Mouse (Mus musculus) liver, embryonic 14.5 days (tissue): ENCODE results near the gene Ntn3. TPM values are rescaled to one million over a fixed set of nuclear protein-coding genes. Genes with fewer than 3 reads are reported as not detected.
A peak's percentile ranks its signal among the peaks of the same experiment; 100 is the strongest.

Experiments used
- ATAC-seq: fragments of 200-750 bp; cut with Nextera tagmentation; 2 replicates; pipeline ENCODE4 v1.8.0; 2017; ENCODE audit warnings: moderate number of reproducible peaks, mild to moderate bottlenecking, moderate library complexity; ENCODE audit not compliant: insufficient read depth
- DNase-seq, 3 experiments: peaks; one replicate each; pipeline ENCODE4 v3.0.0-alpha.2; 2012 to 2013; ENCODE audit warnings: low read depth in 3 of 3, low spot score in 3 of 3
- H3K27ac ChIP-seq: fragments of 300-500 bp; sonication (generic); 2 replicates; pipeline ENCODE4 v1.5.1; 2014; ENCODE audit warnings: moderate library complexity, mild to moderate bottlenecking, control low read depth, inconsistent platforms
- H3K27me3 ChIP-seq: fragments of 300-500 bp; sonication (generic); 2 replicates; pipeline ENCODE4 v1.6.1; 2014; ENCODE audit warnings: mild to moderate bottlenecking, low read length, moderate library complexity; ENCODE audit not compliant: control insufficient read depth, insufficient read depth
- H3K36me3 ChIP-seq: fragments of 300-500 bp; sonication (generic); replicated peaks from 2 replicates; pipeline ENCODE4 v1.6.1; 2014; ENCODE audit warnings: low read depth; ENCODE audit not compliant: control insufficient read depth, insufficient read depth
- H3K4me1 ChIP-seq, 2 experiments: fragments of 200-500 bp in 1 of 2; fragments of 300-500 bp in 1 of 2; sonication (generic) in 1 of 2; replicated peaks; 2 replicates each; pipeline ENCODE4 v1.6.1; 2012 to 2014; ENCODE audit warnings: antibody characterized with exemption in 1 of 2, inconsistent platforms in 1 of 2, low read length in 1 of 2; ENCODE audit not compliant: control insufficient read depth in 2 of 2, insufficient read depth in 2 of 2
- H3K4me2 ChIP-seq: fragments of 300-500 bp; sonication (generic); 2 replicates; pipeline ENCODE4 v1.6.1; 2014; ENCODE audit warnings: low read depth, mild to moderate bottlenecking, control low read depth, moderate library complexity
- H3K4me3 ChIP-seq, 2 experiments: fragments of 200-500 bp in 1 of 2; fragments of 300-500 bp in 1 of 2; sonication (generic) in 1 of 2; 2 replicates each; pipeline ENCODE4 v1.5.1; 2012 to 2014; ENCODE audit warnings: low read depth in 2 of 2, low read length in 2 of 2, mild to moderate bottlenecking in 2 of 2, control low read depth in 1 of 2, inconsistent platforms in 1 of 2, moderate library complexity in 1 of 2; ENCODE audit not compliant: insufficient read depth in 1 of 2
- H3K9ac ChIP-seq: fragments of 300-500 bp; sonication (generic); replicated peaks from 2 replicates; pipeline ENCODE4 v1.6.1; 2014; ENCODE audit warnings: mild to moderate bottlenecking, control low read depth, moderate library complexity
- H3K9me3 ChIP-seq: fragments of 300-500 bp; sonication (generic); 2 replicates; pipeline ENCODE4 v1.6.1; 2016; ENCODE audit warnings: low read length, mixed read lengths; ENCODE audit not compliant: control insufficient read depth
- CTCF ChIP-seq: IDR thresholded peaks from 2 replicates; pipeline ENCODE4 v1.5.1; 2016; ENCODE audit warnings: antibody characterized with exemption, low read depth, control low read depth
- EP300 ChIP-seq: IDR thresholded peaks from 2 replicates; pipeline ENCODE4 v1.6.1; 2016; ENCODE audit warnings: antibody characterized with exemption, low read depth
- WGBS: fragments of 180-500 bp; shearing (Covaris S2); extraction: QIAGEN DNeasy Blood & Tissue Kit; methylation state at CpG from one replicate; pipeline ENCODE4 v1.1.7; 2014; ENCODE audit not compliant: insufficient replicate concordance; 5-methylcytosine and 5-hydroxymethylcytosine counted together
- polyA plus RNA-seq, 2 experiments: library from polyadenylated mRNA; depleted of rRNA in 1 of 2; stranded (reverse) in 1 of 2; unstranded in 1 of 2; fragments of >200 nt; fragmentation: Nextera tagmentation in 1 of 2; extraction: Ambion mirVana in 1 of 2; gene quantifications; 2 replicates each; pipeline versions ENCODE4 v1.2.1 to v1.2.3; 2012 to 2014

Ntn3 gene
- polyA plus RNA-seq, 2 experiments = 0.59 to 0.69 TPM

DNA sequence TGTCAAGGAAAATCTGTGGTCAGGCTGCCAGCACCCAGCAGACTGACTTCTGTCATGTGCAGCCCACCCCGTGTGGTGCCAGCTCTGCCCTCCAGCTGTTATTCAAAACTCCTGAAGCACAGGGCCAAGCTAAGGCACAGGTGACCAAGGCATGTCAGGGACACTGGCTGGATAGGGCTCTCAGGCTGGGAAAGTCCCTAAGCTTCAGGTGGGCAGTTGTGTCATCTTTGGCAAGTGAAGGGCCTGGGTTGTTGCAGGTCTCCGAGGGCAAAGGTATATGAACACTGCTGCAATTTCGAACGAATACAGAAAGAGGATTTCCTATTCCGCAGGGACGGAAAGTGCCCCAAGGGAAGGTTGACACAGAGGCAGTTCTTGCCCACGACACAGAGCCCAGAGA is 4.5 kb downstream of the Ntn3 start:
- ATAC-seq (no peak), DNase-seq (no peak)
- Histone ChIP-seq H3K4me3 (peak overlapping the region; percentile 67 to 70), H3K9me3 (no peaks in the 10 kb centered on the region), H3K36me3 (no peaks in the 10 kb centered on the region; the same call in 1 of the 2 replicates), H3K4me2 (peak overlapping the region; percentile 97), H3K9ac (peak overlapping the region; percentile 83), H3K4me1 (peaks cover 81 to 82% of the 10 kb centered on the region in 2 experiments), H3K27me3 (no peaks in the 10 kb centered on the region), H3K27ac (peak overlapping the region; percentile 92)
- TF ChIP-seq EP300 (no peak), CTCF (no peak)
- WGBS = 4% methylated on average over 7 of the region's 7 CpGs

DNA sequence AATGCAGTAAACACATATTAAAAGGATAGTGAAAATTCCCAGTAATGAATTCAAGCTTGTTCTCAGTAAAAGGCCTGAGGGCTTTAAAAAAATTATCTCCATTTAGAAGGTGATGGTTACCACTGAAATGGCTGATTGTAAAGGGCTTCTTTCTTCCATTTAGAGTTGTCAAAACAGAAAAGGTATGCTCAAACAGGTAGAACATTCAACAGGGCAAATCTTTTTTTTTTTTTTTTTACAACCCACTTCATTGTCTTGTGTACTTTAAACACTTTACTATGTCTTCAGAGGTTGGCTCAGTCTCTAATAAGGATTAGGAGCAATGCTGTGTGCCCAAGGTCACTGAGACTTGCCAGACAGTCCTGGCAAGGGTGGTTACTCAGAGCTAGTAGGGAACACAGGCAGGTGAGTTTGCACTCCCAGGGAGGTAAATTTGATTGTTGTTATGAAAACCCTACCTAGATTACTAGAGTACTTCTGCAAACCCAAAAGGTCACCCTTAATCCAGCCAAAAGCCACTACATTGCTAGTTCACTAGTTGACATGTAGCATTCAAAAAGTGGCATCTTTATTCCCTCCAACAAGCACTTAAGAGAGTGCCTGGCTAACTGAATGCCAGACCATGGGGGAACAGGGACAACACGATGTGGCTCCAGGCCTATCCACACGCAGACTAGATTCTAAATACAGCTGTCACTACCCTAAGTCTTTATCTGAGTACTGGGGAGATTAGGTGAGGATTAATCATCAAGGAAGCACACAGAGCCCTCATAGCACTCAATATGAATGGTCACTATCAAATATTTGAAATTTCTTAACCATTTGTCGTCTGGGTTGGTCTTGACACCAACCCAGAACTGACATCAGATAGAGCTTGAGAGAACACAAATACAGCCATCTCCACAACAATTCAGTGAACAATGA is 5.5 kb downstream of the Ntn3 start:
- H3K4me2 ChIP-seq = peak overlapping the region; percentile 97
- no peak for DNase-seq
- H3K27ac ChIP-seq = peak overlapping the region; percentile 92
- no peaks in the 10 kb centered on the region for H3K9me3 ChIP-seq
- ATAC-seq = no peak
- peak overlapping the region; percentile 83 for H3K9ac ChIP-seq
- TF ChIP-seq EP300 = no peak
- no peak for TF ChIP-seq CTCF
- H3K4me3 ChIP-seq = peak overlapping the region; percentile 67 to 70
- WGBS = 32% methylated on average over 3 of the region's 3 CpGs
- no peaks in the 10 kb centered on the region for H3K27me3 ChIP-seq
- no peaks in the 10 kb centered on the region; the same call in 1 of the 2 replicates for H3K36me3 ChIP-seq
- peaks cover 85 to 86% of the 10 kb centered on the region in 2 experiments for H3K4me1 ChIP-seq

DNA sequence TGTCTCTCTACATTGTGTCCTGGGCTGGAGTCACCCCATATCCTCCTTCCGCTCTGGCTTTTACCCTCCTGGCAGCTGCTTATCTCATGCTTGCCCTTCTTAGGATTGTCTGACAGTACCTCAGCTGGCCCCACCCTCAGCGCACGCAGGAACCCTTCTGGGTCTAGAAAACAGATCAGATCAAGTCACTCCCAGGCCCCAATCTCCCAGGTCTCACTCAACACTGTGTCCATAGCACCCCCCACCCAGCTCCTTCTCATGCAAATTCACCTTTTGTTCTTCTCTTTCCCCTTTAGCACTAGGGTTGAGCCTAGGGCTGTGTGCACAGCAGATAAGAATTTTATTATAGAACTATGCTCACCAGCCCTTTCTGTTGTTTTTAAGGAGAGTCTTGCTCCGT is 6.3 kb downstream of the Ntn3 start:
- WGBS = 10% methylated on average over 4 of the region's 4 CpGs
- peak; percentile 70 for ATAC-seq
- H3K9ac ChIP-seq = peak overlapping the region; percentile 83
- H3K4me3 ChIP-seq = peak overlapping the region; percentile 46 to 67
- DNase-seq = peak; percentile 77 to 85 (median 80)
- H3K4me2 ChIP-seq = peak overlapping the region; percentile 97
- H3K27me3 ChIP-seq = no peaks in the 10 kb centered on the region
- TF ChIP-seq EP300 (peak; percentile 79), CTCF (no peak)
- H3K36me3 ChIP-seq = no peaks in the 10 kb centered on the region; the same call in 1 of the 2 replicates
- no peaks in the 10 kb centered on the region for H3K9me3 ChIP-seq
- H3K4me1 ChIP-seq = peaks cover 86 to 87% of the 10 kb centered on the region in 2 experiments
- H3K27ac ChIP-seq = peak overlapping the region; percentile 92

DNA sequence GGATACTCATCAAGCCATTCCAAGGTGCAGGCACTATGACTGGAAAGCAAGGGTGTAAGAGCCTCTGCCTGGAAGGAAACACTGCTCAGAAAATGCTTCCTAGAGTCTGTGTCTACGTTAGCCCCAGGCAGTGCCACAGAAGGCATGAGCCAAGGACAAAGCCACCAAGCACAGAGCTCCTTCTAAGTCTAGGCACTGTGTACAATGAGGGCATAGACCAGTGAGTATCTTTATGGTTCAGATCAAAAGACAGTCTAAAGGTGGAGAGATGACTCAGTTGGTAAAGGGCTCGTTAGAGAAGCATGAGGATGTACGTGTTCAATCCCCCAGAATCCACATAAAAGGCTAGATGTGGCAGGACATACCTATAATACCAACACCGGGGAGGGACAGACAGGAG is 8.2 kb downstream of the Ntn3 start:
- no peak for TF ChIP-seq CTCF
- TF ChIP-seq EP300 = no peak
- peak overlapping the region; percentile 97 for H3K4me2 ChIP-seq
- peaks cover 86 to 91% of the 10 kb centered on the region in 2 experiments for H3K4me1 ChIP-seq
- DNase-seq (no peak), ATAC-seq (no peak)
- H3K9me3 ChIP-seq = no peaks in the 10 kb centered on the region
- H3K27ac ChIP-seq = peak overlapping the region; percentile 40
- 66% methylated on average over 4 of the region's 4 CpGs for WGBS
- H3K27me3 ChIP-seq = no peaks in the 10 kb centered on the region
- no peaks in the 10 kb centered on the region; the same call in 1 of the 2 replicates for H3K36me3 ChIP-seq
- H3K4me3 ChIP-seq = no peak overlapping the region
- H3K9ac ChIP-seq = peak overlapping the region; percentile 19; the same call in 1 of the 2 replicates

DNA sequence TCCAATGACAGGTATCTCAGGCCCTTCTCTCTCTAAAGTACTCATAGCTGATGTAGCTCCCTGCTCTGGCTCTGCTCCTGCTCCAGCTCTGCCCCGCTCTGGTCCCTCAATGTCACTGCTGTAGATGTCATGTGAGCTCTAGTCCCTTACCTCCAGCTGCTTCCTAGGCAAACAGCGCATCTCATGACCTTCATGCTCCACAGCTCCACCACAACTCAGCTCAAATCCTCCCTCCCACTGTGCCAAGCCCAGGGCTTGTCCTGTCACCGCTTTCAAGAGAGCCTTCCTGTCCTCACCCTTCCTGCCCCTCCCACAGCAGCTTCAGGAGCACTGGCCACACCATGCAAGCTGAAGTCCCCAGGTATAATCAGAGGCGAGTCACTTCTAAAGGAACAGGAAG is 9.6 kb downstream of the Ntn3 start:
- ATAC-seq (0 out of 2 replicates have a peak, but pooled peaks have one; percentile 4), DNase-seq (no peak)
- Histone ChIP-seq H3K27me3 (no peaks in the 10 kb centered on the region), H3K4me3 (no peak overlapping the region), H3K36me3 (no peaks in the 10 kb centered on the region; the same call in 1 of the 2 replicates), H3K9ac (peak overlapping the region; percentile 4; the same call in 1 of the 2 replicates), H3K9me3 (no peaks in the 10 kb centered on the region), H3K4me1 (peaks cover 83 to 87% of the 10 kb centered on the region in 2 experiments), H3K4me2 (peak overlapping the region; percentile 39), H3K27ac (peak overlapping the region; percentile 36)
- TF ChIP-seq CTCF = no peak
- no peak for TF ChIP-seq EP300
- WGBS = 28% methylated on average over 4 of the region's 4 CpGs
